Mouse (Mus musculus) gastrocnemius, postnatal 10 days (tissue): Measurements from ENCODE around the gene Snx29. TPM values are rescaled to one million over a fixed set of nuclear protein-coding genes. Genes with fewer than 3 reads are reported as not detected.
"Not testable (repeated sequence)": the region's sequence is repeated elsewhere in the genome, so short reads cannot be mapped to it uniquely, and the experiment has no call there.

ENCODE experiments used
- DNase-seq: peaks from one replicate; pipeline ENCODE4 v3.0.0; 2021; ENCODE audit warnings: mixed read lengths
- total RNA-seq, 2 experiments: library from RNA; stranded (reverse); gene quantifications; 2 replicates each; pipeline ENCODE4 v1.2.3; 2021

The Snx29 gene
- total RNA-seq, 2 experiments from 2014 or later = 12.9 to 16.0 TPM

GRCm38 (mm10) chr16:11359919-11360318, 37.2 kb downstream of the Snx29 start:
- no peak for DNase-seq

GRCm38 (mm10) chr16:11360576-11360975, 37.9 kb downstream of the Snx29 start:
- not testable (repeated sequence) for DNase-seq

- DNase-seq = no peak
Observed at GRCm38 (mm10) chr16:11365626-11366025, 42.9 kb downstream of the Snx29 start.

- DNase-seq = no peak
Observed at GRCm38 (mm10) chr16:11366851-11367250, 44.1 kb downstream of the Snx29 start.

GRCm38 (mm10) chr16:11368412-11368811, 45.7 kb downstream of the Snx29 start:
- no peak for DNase-seq

GRCm38 (mm10) chr16:11369162-11369561, 46.5 kb downstream of the Snx29 start:
- no peak for DNase-seq

- no peak for DNase-seq
Observed at GRCm38 (mm10) chr16:11369642-11370041, 46.9 kb downstream of the Snx29 start.

- no peak for DNase-seq
Observed at GRCm38 (mm10) chr16:11370132-11370544, 47.4 kb downstream of the Snx29 start.

GRCm38 (mm10) chr16:11379264-11379663, 56.6 kb downstream of the Snx29 start:
- DNase-seq = no peak

GRCm38 (mm10) chr16:11380038-11380437, 57.3 kb downstream of the Snx29 start:
- no peak for DNase-seq

- no peak for DNase-seq
Observed at GRCm38 (mm10) chr16:11380871-11381270, 58.2 kb downstream of the Snx29 start.

- peak; percentile 23 for DNase-seq
Observed at GRCm38 (mm10) chr16:11384361-11384760, 61.7 kb downstream of the Snx29 start.

- DNase-seq = no peak
Observed at GRCm38 (mm10) chr16:11385150-11385549, 62.4 kb downstream of the Snx29 start.

GRCm38 (mm10) chr16:11385798-11386197, 63.1 kb downstream of the Snx29 start:
- no peak for DNase-seq

- no peak for DNase-seq
Observed at GRCm38 (mm10) chr16:11386221-11386620, 63.5 kb downstream of the Snx29 start.

- no peak for DNase-seq
Observed at GRCm38 (mm10) chr16:11388085-11388484, 65.4 kb downstream of the Snx29 start.

- DNase-seq = no peak
Observed at GRCm38 (mm10) chr16:11389324-11389723, 66.6 kb downstream of the Snx29 start.

- no peak for DNase-seq
Observed at GRCm38 (mm10) chr16:11396570-11396969, 73.9 kb downstream of the Snx29 start.

- no peak for DNase-seq
Observed at GRCm38 (mm10) chr16:11399386-11399785, 76.7 kb downstream of the Snx29 start.

GRCm38 (mm10) chr16:11399845-11400565, 77.3 kb downstream of the Snx29 start:
- DNase-seq = no peak

- DNase-seq = no peak
Observed at GRCm38 (mm10) chr16:11400936-11401335, 78.2 kb downstream of the Snx29 start.

GRCm38 (mm10) chr16:11405193-11405592, 82.5 kb downstream of the Snx29 start:
- no peak for DNase-seq

- DNase-seq = no peak
Observed at GRCm38 (mm10) chr16:11406201-11406600, 83.5 kb downstream of the Snx29 start.

- DNase-seq = no peak
Observed at GRCm38 (mm10) chr16:11406622-11407021, 83.9 kb downstream of the Snx29 start.
